Mouse (Mus musculus) CH12.LX (cell line): ENCODE results near the gene Rps6ka1. TPM values are rescaled to one million over a fixed set of nuclear protein-coding genes. Genes with fewer than 3 reads are reported as not detected.

Experiments used
- DNase-seq: peaks from one replicate; pipeline ENCODE4 v3.0.0-alpha.2; 2013; ENCODE audit errors: extremely low read depth
- H3K27ac ChIP-seq: 2 replicates; pipeline ENCODE4 v1.5.1; 2012; ENCODE audit warnings: low read depth, mild to moderate bottlenecking, control low read depth, moderate library complexity; ENCODE audit not compliant: insufficient read depth
- H3K27me3 ChIP-seq: replicated peaks from 2 replicates; pipeline ENCODE3; 2012; ENCODE audit warnings: inconsistent platforms
- H3K36me3 ChIP-seq, 2 experiments: replicated peaks in 1 of 2; 2 replicates each; pipeline versions ENCODE3 to v1.6.1; 2012; ENCODE audit warnings: inconsistent platforms in 1 of 2, low read length in 1 of 2, mild to moderate bottlenecking in 1 of 2, mixed read lengths in 1 of 2, moderate library complexity in 1 of 2; ENCODE audit not compliant: control insufficient read depth in 1 of 2, insufficient read depth in 1 of 2
- H3K4me1 ChIP-seq, 2 experiments: 2 replicates each; pipeline ENCODE4 v1.6.1; 2012; ENCODE audit warnings: inconsistent platforms in 1 of 2, moderate library complexity in 1 of 2; ENCODE audit not compliant: insufficient read depth in 2 of 2, control insufficient read depth in 1 of 2
- H3K4me2 ChIP-seq: 2 replicates; pipeline ENCODE4 v1.6.1; 2012; ENCODE audit warnings: low read depth, mild to moderate bottlenecking, control low read depth; ENCODE audit not compliant: poor library complexity, insufficient read depth, severe bottlenecking
- H3K4me3 ChIP-seq, 3 experiments: fragments of 150-350 bp in 1 of 3; sonication (generic) in 1 of 3; replicated peaks in 1 of 3; 2 replicates each; pipeline versions ENCODE3 to v1.5.1; 2011 to 2012; ENCODE audit warnings: low read depth in 2 of 3, low read length in 2 of 3, mild to moderate bottlenecking in 2 of 3, moderate library complexity in 2 of 3, control low read depth in 1 of 3, improper control_type of control experiment in 1 of 3, inconsistent platforms in 1 of 3, mixed read lengths in 1 of 3; ENCODE audit not compliant: poor library complexity in 1 of 3
- H3K79me2 ChIP-seq: replicated peaks from 2 replicates; pipeline ENCODE4 v1.6.1; 2012; ENCODE audit warnings: mild to moderate bottlenecking, moderate library complexity; ENCODE audit not compliant: control insufficient read depth, poor library complexity, insufficient read depth, severe bottlenecking; ENCODE audit errors: extremely low read depth
- H3K9ac ChIP-seq: 2 replicates; pipeline ENCODE4 v1.6.1; 2012; ENCODE audit warnings: low read depth, mild to moderate bottlenecking, control low read depth, moderate library complexity; ENCODE audit not compliant: insufficient read depth
- H3K9me3 ChIP-seq: replicated peaks from 2 replicates; pipeline ENCODE3; 2012; ENCODE audit warnings: low read length, inconsistent platforms, mixed read lengths
- BHLHE40 ChIP-seq: IDR thresholded peaks from 2 replicates; pipeline ENCODE4 v1.6.1; 2011; ENCODE audit warnings: mild to moderate bottlenecking, low read depth, low read length, improper control_type of control experiment
- CHD2 ChIP-seq: IDR thresholded peaks from 2 replicates; pipeline ENCODE4 v1.6.1; 2011; ENCODE audit warnings: low read length, improper control_type of control experiment
- CTCF ChIP-seq, 2 experiments: IDR thresholded peaks in 1 of 2; conservative IDR thresholded peaks in 1 of 2; 2 replicates each; pipeline ENCODE4 v1.5.1; 2011 to 2012; ENCODE audit warnings: low read depth in 2 of 2, low read length in 2 of 2, improper control_type of control experiment in 1 of 2, inconsistent platforms in 1 of 2, mild to moderate bottlenecking in 1 of 2, moderate library complexity in 1 of 2
- E2F4 ChIP-seq: IDR thresholded peaks from 2 replicates; pipeline ENCODE4 v1.6.1; 2011; ENCODE audit warnings: low read depth, low read length, improper control_type of control experiment; ENCODE audit not compliant: insufficient replicate concordance
- ELF1 ChIP-seq: IDR thresholded peaks from 2 replicates; pipeline ENCODE4 v1.6.1; 2014; ENCODE audit warnings: low read depth, mild to moderate bottlenecking, inconsistent platforms, low read length, improper control_type of control experiment
- ETS1 ChIP-seq: conservative IDR thresholded peaks from 2 replicates; pipeline ENCODE4 v1.6.1; 2012; ENCODE audit warnings: low read depth, mild to moderate bottlenecking, inconsistent platforms, low read length, improper control_type of control experiment, moderate library complexity
- GABPA ChIP-seq: IDR thresholded peaks from 2 replicates; pipeline ENCODE4 v1.6.1; 2012; ENCODE audit warnings: low read depth, low read length, improper control_type of control experiment, inconsistent platforms; ENCODE audit not compliant: insufficient replicate concordance
- HCFC1 ChIP-seq: IDR thresholded peaks from 2 replicates; pipeline ENCODE4 v1.6.1; 2012; ENCODE audit warnings: low read depth, mild to moderate bottlenecking, inconsistent platforms, low read length, improper control_type of control experiment
- IRF4 ChIP-seq: IDR thresholded peaks from 2 replicates; pipeline ENCODE4 v1.6.1; 2014; ENCODE audit warnings: low read depth, mild to moderate bottlenecking, inconsistent platforms, low read length, improper control_type of control experiment
- KAT2A ChIP-seq: IDR thresholded peaks from 2 replicates; pipeline ENCODE4 v1.6.1; 2012; ENCODE audit warnings: low read length, improper control_type of control experiment, inconsistent platforms; ENCODE audit not compliant: insufficient replicate concordance
- MAFK ChIP-seq: IDR thresholded peaks from 2 replicates; pipeline ENCODE4 v1.6.1; 2011; ENCODE audit warnings: low read length, improper control_type of control experiment; ENCODE audit not compliant: insufficient replicate concordance
- MAX ChIP-seq: IDR thresholded peaks from 2 replicates; pipeline ENCODE4 v1.6.1; 2011; ENCODE audit warnings: low read length, improper control_type of control experiment
- MEF2A ChIP-seq: IDR thresholded peaks from 2 replicates; pipeline ENCODE4 v1.6.1; 2014; ENCODE audit warnings: low read depth, mild to moderate bottlenecking, inconsistent platforms, low read length, improper control_type of control experiment, borderline replicate concordance
- MXI1 ChIP-seq: IDR thresholded peaks from 2 replicates; pipeline ENCODE4 v1.6.1; 2011; ENCODE audit warnings: mild to moderate bottlenecking, low read depth, low read length, improper control_type of control experiment
- MYC ChIP-seq: IDR thresholded peaks from 2 replicates; pipeline ENCODE4 v1.6.1; 2011; ENCODE audit warnings: low read depth, mild to moderate bottlenecking, improper control_type of control experiment, low read length
- NELFE ChIP-seq: IDR thresholded peaks from 2 replicates; pipeline ENCODE4 v1.6.1; 2011; ENCODE audit warnings: low read depth, low read length, improper control_type of control experiment
- NRF1 ChIP-seq: IDR thresholded peaks from 2 replicates; pipeline ENCODE4 v1.6.1; 2014; ENCODE audit warnings: low read depth, mild to moderate bottlenecking, inconsistent platforms, low read length, improper control_type of control experiment, moderate library complexity
- POLR2A ChIP-seq: IDR thresholded peaks from 2 replicates; pipeline ENCODE4 v1.6.1; 2011; ENCODE audit warnings: low read depth, mild to moderate bottlenecking, improper control_type of control experiment, low read length
- POLR2AphosphoS2 ChIP-seq: IDR thresholded peaks from 2 replicates; pipeline ENCODE4 v1.6.1; 2011; ENCODE audit warnings: low read depth, low read length, improper control_type of control experiment
- RAD21 ChIP-seq: IDR thresholded peaks from 2 replicates; pipeline ENCODE4 v1.6.1; 2011; ENCODE audit warnings: low read depth, mild to moderate bottlenecking, low read length, improper control_type of control experiment, moderate library complexity
- SIN3A ChIP-seq: IDR thresholded peaks from 2 replicates; pipeline ENCODE4 v1.6.1; 2012; ENCODE audit warnings: low read length, improper control_type of control experiment, inconsistent platforms
- TBP ChIP-seq: conservative IDR thresholded peaks from 2 replicates; pipeline ENCODE4 v1.6.1; 2011; ENCODE audit warnings: low read depth, low read length, improper control_type of control experiment
- UBTF ChIP-seq: IDR thresholded peaks from 2 replicates; pipeline ENCODE4 v1.6.1; 2012; ENCODE audit warnings: low read depth, mild to moderate bottlenecking, inconsistent platforms, low read length, improper control_type of control experiment, moderate library complexity
- ZNF384 ChIP-seq: IDR thresholded peaks from 2 replicates; pipeline ENCODE4 v1.6.1; 2012; ENCODE audit warnings: low read depth, low read length, improper control_type of control experiment, inconsistent platforms
- dilution Hi-C: fragments of 300-500 bp; cut with MboI; formaldehyde crosslinking; loops from 2 replicates; pipeline ENCODE4 v1.14.3; 2020; ENCODE audit warnings: low sequenced_read_pairs; ENCODE audit not compliant: extremely low pct_unique_long_range_greater_than_20kb, extremely low pct_ligation_motif_present
- in situ Hi-C: fragments of 300-500 bp; cut with MboI; formaldehyde crosslinking; loops from 3 replicates; pipeline ENCODE4 v1.14.3; 2019; ENCODE audit warnings: low sequenced_read_pairs, low pct_ligation_motif_present, low pct_unique_long_range_greater_than_20kb, mixed read lengths
- polyA plus RNA-seq: library from polyadenylated mRNA; unstranded; fragments of >175 nt; gene quantifications from 2 replicates; pipeline ENCODE4 v1.2.1, GENCODE M21; 2012; ENCODE audit warnings: low read depth; ENCODE audit not compliant: insufficient read length
- total RNA-seq, 2 experiments: library from RNA; depleted of rRNA; stranded (reverse); fragments of 300-350 nt in 1 of 2; fragments of >200 nt in 1 of 2; gene quantifications; 2 replicates each; pipeline ENCODE4 v1.2.3; 2012 to 2014

The Rps6ka1 gene
- total and polyA plus RNA-seq, 3 experiments, result 72.5 to 130 (median 123) TPM

- in situ Hi-C loops, result loop anchor here (5.0 kb wide), 2 partner anchors 166 to 231 kb away; no protein-coding TSS in a partner anchor
- H3K4me3 ChIP-seq, result peak overlapping the region in 1 of 3 experiments; percentile 6
- H3K4me2 ChIP-seq, result peak overlapping the region; percentile 69
- peaks cover 9 to 31% of the 10 kb centered on the region in 2 experiments for H3K4me1 ChIP-seq
- H3K9me3 ChIP-seq, result peaks cover 2% of the 10 kb centered on the region
- peak overlapping the region; percentile 49; the same call in 1 of the 2 replicates for H3K27ac ChIP-seq
- no peaks in the 10 kb centered on the region for H3K27me3 ChIP-seq
- peak; percentile 33; the same call in 1 of the 2 replicates for TF ChIP-seq MXI1
- no peak for TF ChIP-seq ZNF384
- TF ChIP-seq RAD21, result no peak
- no peak for TF ChIP-seq BHLHE40
- TF ChIP-seq POLR2AphosphoS2, result no peak
- TF ChIP-seq NELFE, result no peak
- no peak for TF ChIP-seq HCFC1
- no peak; the same call in 1 of the 2 replicates for TF ChIP-seq MAX
- no peak for TF ChIP-seq UBTF
- TF ChIP-seq POLR2A, result 0 out of 2 replicates have a peak, but pooled peaks have one; percentile 22
- TF ChIP-seq KAT2A, result no peak
- TF ChIP-seq GABPA, result no peak
- no peak for TF ChIP-seq MYC
- TF ChIP-seq MEF2A, result 0 out of 2 replicates have a peak, but pooled peaks have one; percentile 5
- TF ChIP-seq E2F4, result no peak
- no peak for TF ChIP-seq CHD2
- TF ChIP-seq CTCF (conservative IDR thresholded peaks at IDR 0.05 in 1 of 2, IDR thresholded peaks at IDR 0.05 in 1 of 2; ENCODE audit: low read depth in 2 of 2, low read length in 2 of 2), result no peak
- TF ChIP-seq TBP, result no peak
- TF ChIP-seq SIN3A, result no peak; the same call in 1 of the 2 replicates
- TF ChIP-seq ELF1, result no peak
- TF ChIP-seq ETS1, result no peak
- TF ChIP-seq MAFK, result no peak
- TF ChIP-seq NRF1, result no peak
- peak; percentile 52; the same call in 1 of the 2 replicates for TF ChIP-seq IRF4
- TF ChIP-seq, all 38 proteins: peak for 4
- Histone ChIP-seq H3K79me2 (no peaks in the 10 kb centered on the region), H3K36me3 (no peaks in the 10 kb centered on the region), H3K9ac (peak overlapping the region; percentile 23; the same call in 1 of the 2 replicates)
- dilution Hi-C loops, result no loop called here
- no peak for DNase-seq
These were observed 59.5 kb downstream of the Rps6ka1 start for GRCm38 (mm10) chr4:133827887-133828794.
